Mouse (Mus musculus) G1E (cell line): Measurements from ENCODE around the gene Arhgef25. TPM values are rescaled to one million over a fixed set of nuclear protein-coding genes. Genes with fewer than 3 reads are reported as not detected.
A peak's percentile ranks its signal among the peaks of the same experiment; 100 is the strongest.

Source experiments
- ATAC-seq: 2 replicates; pipeline ENCODE4 v1.8.0; 2016; ENCODE audit warnings: mild to moderate bottlenecking; ENCODE audit not compliant: insufficient number of reproducible peaks, poor library complexity, low FRiP score, severe bottlenecking; ENCODE audit errors: extremely low read depth
- DNase-seq: peaks from one replicate; pipeline ENCODE4 v3.0.0; 2012; ENCODE audit warnings: low spot score
- H3K27me3 ChIP-seq: 2 replicates; pipeline ENCODE4 v1.6.1; 2012; ENCODE audit warnings: mild to moderate bottlenecking, low read length, inconsistent platforms; ENCODE audit not compliant: insufficient read depth
- H3K36me3 ChIP-seq: replicated peaks from 2 replicates; pipeline ENCODE3; 2012; ENCODE audit warnings: mild to moderate bottlenecking, inconsistent platforms
- H3K4me1 ChIP-seq: 2 replicates; pipeline ENCODE4 v1.6.1; 2012; ENCODE audit warnings: low read depth, low read length, inconsistent platforms, mixed read lengths; ENCODE audit not compliant: insufficient read depth
- H3K4me3 ChIP-seq: 2 replicates; pipeline ENCODE4 v1.5.1; 2012; ENCODE audit warnings: low read depth, mild to moderate bottlenecking, inconsistent platforms, low read length, moderate library complexity, mixed read lengths
- H3K9me3 ChIP-seq: replicated peaks from 2 replicates; pipeline ENCODE4 v1.6.1; 2012; ENCODE audit warnings: inconsistent platforms
- CTCF ChIP-seq: IDR thresholded peaks from 2 replicates; pipeline ENCODE4 v1.5.1; 2012; ENCODE audit warnings: low read depth, low read length, inconsistent platforms, mixed read lengths
- GATA1 ChIP-seq: IDR thresholded peaks from 2 replicates; pipeline ENCODE4 v1.6.1; 2012; ENCODE audit warnings: borderline replicate concordance, low read length, inconsistent platforms, mixed read lengths
- GATA2 ChIP-seq: IDR thresholded peaks from 2 replicates; pipeline ENCODE4 v1.6.1; 2012; ENCODE audit warnings: low read depth, low read length, inconsistent platforms, borderline replicate concordance
- POLR2AphosphoS5 ChIP-seq: IDR thresholded peaks from 2 replicates; pipeline ENCODE4 v1.6.1; 2012; ENCODE audit warnings: low read depth, low read length, inconsistent platforms; ENCODE audit not compliant: insufficient replicate concordance
- TAL1 ChIP-seq: conservative IDR thresholded peaks from 2 replicates; pipeline ENCODE4 v1.6.1; 2012; ENCODE audit warnings: low read depth, low read length, inconsistent platforms, mixed read lengths
- polyA plus RNA-seq: library from polyadenylated mRNA; stranded (reverse); fragments of >175 nt; gene quantifications from 2 replicates; pipeline ENCODE4 v1.2.3, GENCODE M21; 2012
- total RNA-seq, 2 experiments: library from RNA; stranded (forward) in 1 of 2; stranded (reverse) in 1 of 2; fragments of 200-1000 nt in 1 of 2; fragments of >200 nt in 1 of 2; fragmentation: Nextera tagmentation in 1 of 2; gene quantifications; 2 replicates each; pipeline ENCODE4 v1.2.3; 2014 to 2017

Gene Arhgef25
- total and polyA plus RNA-seq, 3 experiments = 51.4 to 98.4 (median 70.1) TPM

DNA sequence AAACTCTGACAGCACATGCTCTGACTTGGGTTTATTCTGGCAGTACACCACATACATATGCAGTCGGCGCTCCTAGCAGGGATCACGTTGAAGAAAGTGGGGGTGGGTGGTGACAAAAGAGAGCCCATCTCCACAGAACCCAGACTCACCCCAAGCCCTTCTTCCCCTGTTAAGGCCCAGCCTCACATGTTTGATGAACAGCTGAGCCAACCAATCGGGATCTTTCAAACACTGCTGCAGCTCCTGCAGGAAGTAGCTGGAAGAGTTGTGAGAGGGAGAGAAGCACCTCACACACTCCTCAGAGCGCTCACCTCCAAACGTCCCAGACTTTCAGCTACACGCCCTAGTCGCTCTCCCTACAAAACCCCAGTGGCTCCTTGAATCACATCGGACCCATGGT lies 4.8 kb downstream of the Arhgef25 start:
- no peaks in the 10 kb centered on the region for H3K27me3 ChIP-seq

GRCm38 (mm10) chr10:127183759-127184158 lies 6.1 kb downstream of the Arhgef25 start:
- Histone ChIP-seq H3K4me3 (no peak overlapping the region; the same call in 1 of the 2 replicates), H3K36me3 (peaks cover 64% of the 10 kb centered on the region), H3K27me3 (peaks cover 2% of the 10 kb centered on the region; the same call in 1 of the 2 replicates), H3K9me3 (peaks cover 7% of the 10 kb centered on the region), H3K4me1 (peaks cover 87% of the 10 kb centered on the region)
- no peak for ATAC-seq
- no peak for DNase-seq
- TF ChIP-seq POLR2AphosphoS5 (no peak), CTCF (no peak), TAL1 (no peak), GATA2 (no peak), GATA1 (no peak)

More for the DNA sequence above, 4.8 kb downstream of the Arhgef25 start:
- peaks cover 64% of the 10 kb centered on the region for H3K36me3 ChIP-seq
- H3K9me3 ChIP-seq = peaks cover 6% of the 10 kb centered on the region
- DNase-seq = no peak
- ATAC-seq = no peak
- peaks cover 87% of the 10 kb centered on the region for H3K4me1 ChIP-seq
- H3K4me3 ChIP-seq = no peak overlapping the region; the same call in 1 of the 2 replicates
- TF ChIP-seq TAL1 = no peak
- TF ChIP-seq GATA1 = no peak
- TF ChIP-seq GATA2 = no peak
- no peak for TF ChIP-seq CTCF
- TF ChIP-seq POLR2AphosphoS5 = no peak

DNA sequence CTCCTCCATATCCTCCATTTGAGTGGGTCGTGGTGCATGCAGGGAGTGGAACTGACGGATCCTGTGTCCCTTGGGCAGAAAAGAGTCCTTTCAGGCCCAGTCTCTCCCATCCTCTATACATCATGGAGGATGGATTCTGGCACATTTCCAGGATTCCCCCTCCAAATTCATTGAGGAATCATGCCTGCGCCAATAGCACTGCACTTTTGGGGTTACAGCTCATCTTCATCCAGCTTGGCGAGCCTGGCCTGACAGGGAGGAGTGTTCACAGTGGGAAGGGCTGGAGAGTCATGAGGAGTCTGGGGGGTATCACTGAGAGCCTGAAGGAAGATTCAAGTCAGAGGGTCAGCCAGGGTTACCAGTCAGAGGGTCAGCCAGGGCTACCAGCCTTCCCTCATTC lies 7.3 kb downstream of the Arhgef25 start:
- H3K9me3 ChIP-seq = peaks cover 13% of the 10 kb centered on the region
- TF ChIP-seq TAL1 (no peak), GATA1 (no peak), CTCF (no peak), GATA2 (no peak), POLR2AphosphoS5 (no peak)
- peaks cover 93% of the 10 kb centered on the region for H3K4me1 ChIP-seq
- H3K27me3 ChIP-seq = peaks cover 11% of the 10 kb centered on the region; the same call in 1 of the 2 replicates
- no peak for ATAC-seq
- peaks cover 64% of the 10 kb centered on the region for H3K36me3 ChIP-seq
- no peak overlapping the region for H3K4me3 ChIP-seq
- no peak for DNase-seq

DNA sequence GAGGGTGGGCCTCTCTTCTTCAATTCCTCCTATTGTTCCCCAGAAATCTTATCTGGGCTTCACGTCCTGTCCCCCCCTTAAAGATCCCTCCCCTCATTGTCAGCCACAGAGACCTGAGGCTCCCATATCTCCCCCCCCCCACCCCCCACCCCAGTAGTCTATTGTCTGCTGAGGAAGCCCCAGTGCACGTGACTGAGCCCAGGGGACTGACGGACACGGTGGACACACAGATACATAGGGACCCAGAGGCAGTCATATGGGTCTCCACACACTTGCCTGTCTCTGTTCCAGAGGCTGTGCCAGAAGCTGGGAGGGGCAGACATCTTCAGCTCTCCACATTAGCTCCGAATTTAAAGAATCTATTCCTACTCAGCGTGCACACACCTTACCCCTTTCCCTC lies 8.3 kb downstream of the Arhgef25 start:
- peaks cover 93% of the 10 kb centered on the region for H3K4me1 ChIP-seq

DNA sequence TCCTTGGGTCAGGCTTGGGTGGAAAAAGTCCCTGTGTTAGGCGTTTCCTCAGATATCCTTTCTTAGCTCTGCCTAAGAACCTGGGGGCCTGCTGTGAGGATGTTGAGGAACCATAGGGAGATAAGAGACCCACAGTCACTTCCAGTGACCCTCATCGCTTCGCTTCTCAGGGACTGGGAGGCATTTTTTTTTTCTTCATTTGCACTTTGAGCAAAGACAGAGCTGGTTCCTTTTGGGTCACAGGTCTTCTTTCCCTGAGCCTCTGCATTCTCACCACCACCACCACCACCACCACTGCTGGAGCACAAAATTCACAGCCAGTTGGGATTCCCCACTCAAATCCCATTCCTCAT lies 9.2 kb downstream of the Arhgef25 start:
- Histone ChIP-seq H3K36me3 (peaks cover 45% of the 10 kb centered on the region), H3K9me3 (peaks cover 7% of the 10 kb centered on the region), H3K27me3 (peaks cover 11% of the 10 kb centered on the region; the same call in 1 of the 2 replicates), H3K4me3 (no peak overlapping the region; the same call in 1 of the 2 replicates), H3K4me1 (peaks cover 94% of the 10 kb centered on the region)
- ATAC-seq (no peak), DNase-seq (no peak)
- TF ChIP-seq GATA2 (no peak), POLR2AphosphoS5 (no peak), TAL1 (no peak), CTCF (no peak), GATA1 (no peak)

More for the DNA sequence above, 8.3 kb downstream of the Arhgef25 start:
- H3K4me3 ChIP-seq = no peak overlapping the region
- ATAC-seq (no peak), DNase-seq (no peak)
- TF ChIP-seq GATA1 = no peak
- no peak for TF ChIP-seq GATA2
- no peak for TF ChIP-seq POLR2AphosphoS5
- TF ChIP-seq TAL1 = no peak
- no peak for TF ChIP-seq CTCF
- H3K27me3 ChIP-seq = peaks cover 11% of the 10 kb centered on the region; the same call in 1 of the 2 replicates
- H3K9me3 ChIP-seq = peaks cover 8% of the 10 kb centered on the region
- H3K36me3 ChIP-seq = peaks cover 53% of the 10 kb centered on the region

DNA sequence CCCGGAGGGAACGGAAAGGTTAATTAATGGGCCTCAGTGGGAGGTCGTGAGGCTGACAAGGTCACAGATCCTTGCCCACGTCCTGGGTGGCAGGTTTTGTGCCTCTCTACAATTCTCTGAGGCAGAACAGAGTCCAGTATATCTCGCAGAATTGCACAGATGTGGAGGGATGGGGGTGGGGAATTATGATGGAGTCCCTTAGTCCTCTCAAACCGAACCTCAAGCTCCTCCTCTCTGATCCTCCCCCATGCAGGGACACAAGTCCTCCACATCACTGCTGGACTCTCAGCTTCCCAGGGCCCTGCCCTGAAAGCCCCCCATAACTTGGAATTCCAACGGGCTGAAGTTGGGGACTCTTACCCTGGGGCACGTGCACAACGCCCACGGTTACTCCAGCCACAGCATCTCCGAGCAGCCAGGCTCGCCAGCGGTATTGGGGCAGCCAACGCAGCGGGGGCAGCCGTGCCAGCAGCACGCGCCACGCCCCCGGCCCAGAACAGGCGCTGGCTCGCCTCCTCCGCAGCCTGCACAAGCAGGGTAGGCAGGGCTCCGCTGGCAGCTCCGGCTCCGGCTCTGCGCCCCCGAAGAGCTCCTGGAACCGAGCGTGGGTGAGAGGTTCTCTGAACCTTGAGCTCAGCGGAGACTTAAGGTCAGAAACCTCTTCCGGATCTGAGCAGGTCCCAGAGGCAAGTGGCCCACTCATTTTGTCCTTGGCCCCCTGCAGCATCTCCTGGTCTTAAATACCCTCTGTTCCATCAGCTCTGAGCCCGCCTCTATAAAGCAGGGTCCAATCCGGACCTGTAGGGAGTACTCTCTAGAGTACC lies 9.8 kb downstream of the Arhgef25 start, which contains the start of gene Slc26a10:
Gene Slc26a10 (minus strand): TSS at position 775 of the 824 bp plus-strand sequence.
- Histone ChIP-seq H3K27me3 (peaks cover 11% of the 10 kb centered on the region; the same call in 1 of the 2 replicates), H3K36me3 (peaks cover 39% of the 10 kb centered on the region), H3K4me1 (peaks cover 91% of the 10 kb centered on the region), H3K9me3 (peaks cover 7% of the 10 kb centered on the region), H3K4me3 (peak within 1 kb of the TSS; percentile 68; the same call in 1 of the 2 replicates)
- ATAC-seq = no peak
- no peak for DNase-seq
- TF ChIP-seq POLR2AphosphoS5 (no peak), CTCF (no peak), GATA2 (no peak), GATA1 (no peak), TAL1 (no peak)
